Mouse (Mus musculus) CH12.LX (cell line): ENCODE data around the gene Zfp1.

Experiments used
- CTCF ChIP-seq, 2 experiments: IDR thresholded peaks in 1 of 2; conservative IDR thresholded peaks in 1 of 2; 2 replicates each; pipeline ENCODE4 v1.5.1; 2011 to 2012; ENCODE audit warnings: low read depth in 2 of 2, low read length in 2 of 2, improper control_type of control experiment in 1 of 2, inconsistent platforms in 1 of 2, mild to moderate bottlenecking in 1 of 2, moderate library complexity in 1 of 2
- E2F4 ChIP-seq: IDR thresholded peaks from 2 replicates; pipeline ENCODE4 v1.6.1; 2011; ENCODE audit warnings: low read depth, low read length, improper control_type of control experiment; ENCODE audit not compliant: insufficient replicate concordance
- EP300 ChIP-seq: IDR thresholded peaks from 2 replicates; pipeline ENCODE4 v1.6.1; 2011; ENCODE audit warnings: low read length, improper control_type of control experiment
- NELFE ChIP-seq: IDR thresholded peaks from 2 replicates; pipeline ENCODE4 v1.6.1; 2011; ENCODE audit warnings: low read depth, low read length, improper control_type of control experiment
- POLR2A ChIP-seq: IDR thresholded peaks from 2 replicates; pipeline ENCODE4 v1.6.1; 2011; ENCODE audit warnings: low read depth, mild to moderate bottlenecking, improper control_type of control experiment, low read length
- TCF12 ChIP-seq: IDR thresholded peaks from 2 replicates; pipeline ENCODE4 v1.6.1; 2014; ENCODE audit warnings: low read depth, mild to moderate bottlenecking, inconsistent platforms, low read length, improper control_type of control experiment
- UBTF ChIP-seq: IDR thresholded peaks from 2 replicates; pipeline ENCODE4 v1.6.1; 2012; ENCODE audit warnings: low read depth, mild to moderate bottlenecking, inconsistent platforms, low read length, improper control_type of control experiment, moderate library complexity
- USF1 ChIP-seq: IDR thresholded peaks from 2 replicates; pipeline ENCODE4 v1.6.1; 2014; ENCODE audit warnings: low read depth, mild to moderate bottlenecking, inconsistent platforms, low read length, improper control_type of control experiment

- TF ChIP-seq E2F4 = no peak
- TF ChIP-seq TCF12 = no peak
- TF ChIP-seq EP300 = no peak
- peak; percentile 62 to 81 for TF ChIP-seq CTCF (conservative IDR thresholded peaks at IDR 0.05 in 1 of 2, IDR thresholded peaks at IDR 0.05 in 1 of 2; ENCODE audit: low read depth in 2 of 2, low read length in 2 of 2)
- no peak for TF ChIP-seq POLR2A
- no peak for TF ChIP-seq NELFE
- TF ChIP-seq UBTF = no peak
- TF ChIP-seq USF1 = no peak
Measured at GRCm38 (mm10) chr8:111678111-111678510, 34.9 kb downstream of the Zfp1 start.
